Mouse (Mus musculus) CH12.LX (cell line): ENCODE data around the gene Cuedc1.

Source experiments
- CTCF ChIP-seq, 2 experiments: IDR thresholded peaks in 1 of 2; conservative IDR thresholded peaks in 1 of 2; 2 replicates each; pipeline ENCODE4 v1.5.1; 2011 to 2012; ENCODE audit warnings: low read depth in 2 of 2, low read length in 2 of 2, improper control_type of control experiment in 1 of 2, inconsistent platforms in 1 of 2, mild to moderate bottlenecking in 1 of 2, moderate library complexity in 1 of 2
- ETS1 ChIP-seq: conservative IDR thresholded peaks from 2 replicates; pipeline ENCODE4 v1.6.1; 2012; ENCODE audit warnings: low read depth, mild to moderate bottlenecking, inconsistent platforms, low read length, improper control_type of control experiment, moderate library complexity
- MEF2A ChIP-seq: IDR thresholded peaks from 2 replicates; pipeline ENCODE4 v1.6.1; 2014; ENCODE audit warnings: low read depth, mild to moderate bottlenecking, inconsistent platforms, low read length, improper control_type of control experiment, borderline replicate concordance
- POLR2A ChIP-seq: IDR thresholded peaks from 2 replicates; pipeline ENCODE4 v1.6.1; 2011; ENCODE audit warnings: low read depth, mild to moderate bottlenecking, improper control_type of control experiment, low read length
- TBP ChIP-seq: conservative IDR thresholded peaks from 2 replicates; pipeline ENCODE4 v1.6.1; 2011; ENCODE audit warnings: low read depth, low read length, improper control_type of control experiment
- TCF12 ChIP-seq: IDR thresholded peaks from 2 replicates; pipeline ENCODE4 v1.6.1; 2014; ENCODE audit warnings: low read depth, mild to moderate bottlenecking, inconsistent platforms, low read length, improper control_type of control experiment
- USF2 ChIP-seq: conservative IDR thresholded peaks from 2 replicates; pipeline ENCODE4 v1.6.1; 2011; ENCODE audit warnings: low read depth, low read length, improper control_type of control experiment
- ZMIZ1 ChIP-seq: IDR thresholded peaks from 2 replicates; pipeline ENCODE4 v1.6.1; 2012; ENCODE audit warnings: low read depth, mild to moderate bottlenecking, inconsistent platforms, low read length, improper control_type of control experiment
- ZNF384 ChIP-seq: IDR thresholded peaks from 2 replicates; pipeline ENCODE4 v1.6.1; 2012; ENCODE audit warnings: low read depth, low read length, improper control_type of control experiment, inconsistent platforms

DNA sequence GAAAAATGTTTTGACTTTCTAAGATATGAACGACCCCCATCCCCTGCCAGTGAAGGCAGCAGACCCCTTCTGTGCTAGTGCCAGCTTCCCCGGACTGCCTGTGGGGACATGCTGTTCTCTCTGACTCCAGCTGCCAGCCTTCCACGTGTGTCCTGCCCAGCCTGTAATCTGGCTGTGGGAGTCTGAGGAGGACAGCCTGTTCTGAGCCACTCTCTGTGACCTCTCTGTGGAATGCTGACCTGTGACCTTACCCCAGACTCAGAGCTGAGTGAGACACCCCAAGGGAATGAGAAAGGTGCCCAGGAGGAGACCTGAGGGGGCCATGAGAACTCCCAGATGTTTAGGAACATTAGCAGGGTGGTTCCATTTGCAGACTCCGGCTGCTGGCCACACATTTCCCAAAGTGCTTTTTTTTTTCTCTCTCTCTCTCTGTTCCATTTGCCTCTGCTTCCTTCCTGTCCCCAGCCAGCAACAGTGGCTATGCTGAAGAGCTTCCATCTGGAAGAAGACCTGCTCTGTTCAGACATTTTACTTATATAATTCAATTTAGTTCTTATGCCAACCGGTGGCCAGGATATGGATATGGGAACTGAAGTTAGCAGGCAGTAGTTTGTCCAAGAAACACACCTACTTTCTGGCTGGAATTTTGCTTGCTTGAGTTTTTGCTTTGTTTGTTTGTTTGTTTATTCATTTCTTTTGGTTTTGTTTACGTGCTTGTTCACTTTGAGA lies 15.8 kb downstream of the Cuedc1 start:
- TF ChIP-seq POLR2A: no peak
- no peak for TF ChIP-seq ETS1
- TF ChIP-seq CTCF (conservative IDR thresholded peaks at IDR 0.05 in 1 of 2, IDR thresholded peaks at IDR 0.05 in 1 of 2; ENCODE audit: low read depth in 2 of 2, low read length in 2 of 2): no peak
- no peak for TF ChIP-seq TCF12
- TF ChIP-seq TBP: no peak
- TF ChIP-seq ZNF384: no peak
- no peak for TF ChIP-seq MEF2A
- TF ChIP-seq ZMIZ1: no peak
- no peak for TF ChIP-seq USF2
